Mouse (Mus musculus) small intestine, adult 2 months (tissue): ENCODE measurements around the gene Prss42.

ENCODE experiments used
- CTCF ChIP-seq: fragments of 200-500 bp; IDR thresholded peaks from 2 replicates; pipeline ENCODE4 v1.5.1; 2012; ENCODE audit warnings: low read depth, mild to moderate bottlenecking, control low read depth, inconsistent platforms, low read length, moderate library complexity, mixed read lengths; ENCODE audit not compliant: insufficient replicate concordance, insufficient read length; ENCODE audit errors: extremely low read depth
- POLR2A ChIP-seq: fragments of 200-500 bp; IDR thresholded peaks from 2 replicates; pipeline ENCODE4 v1.6.1; 2012; ENCODE audit warnings: low read depth, mild to moderate bottlenecking, control low read depth, inconsistent platforms, low read length, moderate library complexity

DNA sequence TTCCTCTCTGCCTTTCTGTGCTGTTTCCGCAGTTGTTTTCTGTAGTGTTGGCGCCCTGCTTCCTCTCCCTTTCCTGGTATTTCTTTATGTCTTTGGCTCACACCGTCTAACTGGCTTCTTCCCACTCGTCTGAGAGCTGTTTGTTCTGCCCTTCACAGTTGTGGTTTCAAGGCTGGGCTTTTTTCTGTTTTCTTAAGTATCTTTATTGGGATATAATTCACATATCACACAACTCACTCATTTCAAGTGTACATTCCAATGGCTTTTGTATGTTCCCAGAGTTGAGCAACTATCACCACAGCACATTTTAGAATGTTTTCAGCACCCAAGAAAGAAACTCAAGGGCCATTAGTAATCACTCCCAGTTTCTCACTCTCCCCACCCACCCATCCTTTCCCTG lies 7.5 kb upstream of the Prss42 start:
- no peak for TF ChIP-seq POLR2A
- no peak for TF ChIP-seq CTCF
